ENCODE assay signal across 22 mouse cellular contexts in the genomic region with DNA sequence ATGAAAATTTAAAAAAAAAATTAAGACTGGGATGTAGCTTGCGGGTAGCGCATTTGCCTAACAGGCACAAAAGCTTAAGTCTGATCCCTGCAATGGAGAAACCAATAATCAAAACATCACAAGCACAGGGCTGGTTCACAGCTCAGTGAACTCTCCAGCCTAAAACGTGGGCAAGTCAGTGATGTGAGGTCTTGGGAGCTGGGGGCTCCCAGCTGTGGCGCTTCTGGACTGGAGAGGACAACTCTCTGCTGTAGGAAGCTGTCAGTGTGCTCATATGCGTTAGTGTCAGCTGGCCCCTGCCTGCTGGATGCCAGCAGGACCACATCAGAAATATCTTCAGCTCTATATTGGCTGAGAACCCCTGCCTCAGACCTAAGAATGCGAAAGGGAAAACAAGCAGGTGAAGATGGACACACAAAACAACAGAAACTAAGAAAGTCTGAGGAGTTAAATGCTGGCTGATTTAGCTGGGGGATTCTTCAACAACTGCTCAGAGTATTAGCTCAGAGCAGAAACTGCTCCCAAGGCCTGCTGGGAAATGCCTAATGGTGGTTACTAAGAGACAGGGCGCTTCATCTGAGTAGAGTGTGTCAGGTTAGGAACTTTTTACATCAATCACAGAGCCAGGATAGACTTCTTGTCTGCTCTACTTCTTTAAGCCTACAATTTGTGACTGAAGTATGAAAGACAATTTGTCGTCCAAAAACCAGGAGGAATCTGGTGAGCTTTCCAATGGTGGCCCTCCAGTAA. TPM values are rescaled to one million over a fixed set of nuclear protein-coding genes. Genes with fewer than 3 reads are reported as not detected.
A peak's percentile ranks its signal among the peaks of the same experiment; 100 is the strongest.
DNase-seq lines count a peak whose midpoint lies in the region; ATAC-seq lines count a peak whose summit lies in the region.
"Had no signal": no experiment of that assay in that cellular context is flagged by ENCODE, and none has a peak within 500 bp of the region (broad histone marks: within the 10 kb centered on the region; RNA-seq: fewer than 3 reads in every experiment).

No protein-coding gene starts in this region.

- WGBS in limb, embryonic 11.5 days: 77% methylated on average over 8 of the region's 8 CpGs
- WGBS in limb, embryonic 10.5 days: 80% methylated on average over 8 of the region's 8 CpGs
- 62% methylated on average over 8 of the region's 8 CpGs for WGBS in midbrain, embryonic 15.5 days

- H3K27me3 ChIP-seq in limb, embryonic 11.5 days (ENCODE audit: control insufficient read depth, insufficient read depth, low read length): no peaks in the 10 kb centered on the region
- no peaks in the 10 kb centered on the region for H3K27me3 ChIP-seq in limb, embryonic 10.5 days (ENCODE audit: low read depth, poor library complexity, severe bottlenecking)
- H3K27me3 ChIP-seq in midbrain, embryonic 15.5 days (replicated peaks): no peaks in the 10 kb centered on the region
- H3K27me3 ChIP-seq: embryonic facial prominence, embryonic 15.5 days; kidney, embryonic 15.5 days; limb, embryonic 15.5 days; liver, embryonic 15.5 days; stomach, embryonic 15.5 days had no signal

- no peaks in the 10 kb centered on the region for H3K36me3 ChIP-seq in limb, embryonic 11.5 days (ENCODE audit: control insufficient read depth, insufficient read depth, low read length)
- H3K36me3 ChIP-seq in limb, embryonic 10.5 days: no peaks in the 10 kb centered on the region
- no peaks in the 10 kb centered on the region for H3K36me3 ChIP-seq in midbrain, embryonic 15.5 days (replicated peaks)
- H3K36me3 ChIP-seq: embryonic facial prominence, embryonic 15.5 days; forebrain, embryonic 10.5 days; kidney, embryonic 15.5 days; limb, embryonic 15.5 days; liver, embryonic 15.5 days; stomach, embryonic 15.5 days had no signal

- H3K4me2 ChIP-seq in limb, embryonic 11.5 days (ENCODE audit: low read depth, severe bottlenecking): no peak overlapping the region
- H3K4me2 ChIP-seq in midbrain, embryonic 15.5 days: no peak overlapping the region
- H3K4me2 ChIP-seq: embryonic facial prominence, embryonic 15.5 days; kidney, embryonic 15.5 days; limb, embryonic 15.5 days; liver, embryonic 15.5 days; stomach, embryonic 15.5 days had no signal

- no peak overlapping the region for H3K9ac ChIP-seq in limb, embryonic 11.5 days (ENCODE audit: low read length)
- no peak overlapping the region for H3K9ac ChIP-seq in midbrain, embryonic 15.5 days
- H3K9ac ChIP-seq: embryonic facial prominence, embryonic 15.5 days; kidney, embryonic 15.5 days; limb, embryonic 15.5 days; liver, embryonic 15.5 days; stomach, embryonic 15.5 days had no signal

- no peak overlapping the region for H3K27ac ChIP-seq in limb, embryonic 11.5 days (replicated peaks; ENCODE audit: low read depth, low read length)
- no peak overlapping the region for H3K27ac ChIP-seq in limb, embryonic 10.5 days
- H3K27ac ChIP-seq in midbrain, embryonic 15.5 days: 0 out of 2 replicates have a peak overlapping the region, but pooled peaks have one; percentile 11
- H3K27ac ChIP-seq: embryonic facial prominence, embryonic 15.5 days; forebrain, embryonic 10.5 days; kidney, embryonic 15.5 days; limb, embryonic 15.5 days; liver, embryonic 15.5 days; macrophage; stomach, embryonic 15.5 days had no signal

- no peak for ATAC-seq in limb, embryonic 11.5 days (ENCODE audit: insufficient number of reproducible peaks, low FRiP score, low TSS enrichment, low read depth)
- no peak for ATAC-seq in midbrain, embryonic 15.5 days (replicated peaks)
- ATAC-seq: intestine, embryonic 16.5 days had no signal

- no peak overlapping the region for H3K4me3 ChIP-seq in limb, embryonic 11.5 days (ENCODE audit: low read depth, low read length)
- no peak overlapping the region for H3K4me3 ChIP-seq in limb, embryonic 10.5 days
- no peak overlapping the region for H3K4me3 ChIP-seq in midbrain, embryonic 15.5 days
- H3K4me3 ChIP-seq: embryonic facial prominence, embryonic 15.5 days; forebrain, embryonic 10.5 days; kidney, embryonic 15.5 days; limb, embryonic 15.5 days; liver, embryonic 15.5 days; stomach, embryonic 15.5 days had no signal

- H3K9me3 ChIP-seq in limb, embryonic 11.5 days (ENCODE audit: control insufficient read depth, low read length): no peaks in the 10 kb centered on the region
- H3K9me3 ChIP-seq in limb, embryonic 10.5 days (replicated peaks): no peaks in the 10 kb centered on the region
- no peaks in the 10 kb centered on the region for H3K9me3 ChIP-seq in midbrain, embryonic 15.5 days
- H3K9me3 ChIP-seq: embryonic facial prominence, embryonic 15.5 days; forebrain, embryonic 10.5 days; kidney, embryonic 15.5 days; limb, embryonic 15.5 days; liver, embryonic 15.5 days; stomach, embryonic 15.5 days had no signal

- no peaks in the 10 kb centered on the region for H3K4me1 ChIP-seq in limb, embryonic 11.5 days (ENCODE audit: control insufficient read depth, insufficient read depth, low read length)
- H3K4me1 ChIP-seq in limb, embryonic 10.5 days: no peaks in the 10 kb centered on the region
- no peaks in the 10 kb centered on the region for H3K4me1 ChIP-seq in midbrain, embryonic 15.5 days
- H3K4me1 ChIP-seq: kidney, embryonic 15.5 days; limb, embryonic 15.5 days; liver, embryonic 15.5 days; stomach, embryonic 15.5 days had no signal

- DNase-seq in embryo, embryonic 11 days: peak; percentile 4
- DNase-seq in embryo, embryonic 9.5 days (ENCODE audit: extremely low spot score): no peak
- peak; percentile 16 for DNase-seq in limb, embryonic 11.5 days (ENCODE audit: low spot score)
- DNase-seq in limb, embryonic 10.5 days (ENCODE audit: low spot score): no peak
- no peak for DNase-seq in urinary bladder, postnatal 10 days (ENCODE audit: low spot score)
- no peak for DNase-seq in cerebellum, postnatal 25 days
- DNase-seq in spleen, adult 18-20 months: no peak
- DNase-seq: adrenal gland, adult 2 months; cerebellum, adult 9-11 months; gastrocnemius, postnatal 10 days; kidney, postnatal 4 days; right cerebral cortex, postnatal 25 days; thymus, adult 2 months had no signal

RNA-seq across cellular contexts. Expression of gene Cmya5, which starts 16.2 kb away (rescaled TPM):
- polyA plus RNA-seq in limb, embryonic 11.5 days (2014; fragmentation: Nextera tagmentation; extraction: Ambion mirVana): 0.01 and 0.04 TPM in 2 replicates
- 0.01 and 0.03 TPM in 2 replicates for polyA plus RNA-seq in limb, embryonic 10.5 days (2016; fragmentation: Nextera tagmentation; extraction: Ambion mirVana)
- 0.10 and 0.14 TPM in 2 replicates for polyA plus RNA-seq in midbrain, embryonic 15.5 days (2015; fragmentation: Nextera tagmentation; extraction: Ambion mirVana)

Comparison
In these comparisons a context has a peak if more than half of its experiments do, and no peak if none do; other contexts are left out.
1. DNase-seq: peak in embryo, embryonic 11 days (single experiment) and limb, embryonic 11.5 days (single experiment); none in embryo, embryonic 9.5 days (single experiment), limb, embryonic 10.5 days (single experiment), urinary bladder, postnatal 10 days (single experiment), cerebellum, postnatal 25 days (0 of 2) and spleen, adult 18-20 months (0 of 2).